Mouse (Mus musculus) left cerebral cortex, adult 2 months (tissue): ENCODE results near the gene Anln. TPM values are rescaled to one million over a fixed set of nuclear protein-coding genes. Genes with fewer than 3 reads are reported as not detected.

ENCODE experiments used
- DNase-seq, 2 experiments: peaks; one replicate each; pipeline ENCODE4 v3.0.0; 2021 to 2022; ENCODE audit warnings: low spot score in 2 of 2, mixed read lengths in 1 of 2; ENCODE audit errors: extremely low spot score in 1 of 2
- H3K27ac ChIP-seq: fragments of 200-600 bp; 2 replicates; pipeline ENCODE4 v1.8.1; 2022
- H3K4me3 ChIP-seq: fragments of 200-600 bp; 2 replicates; pipeline ENCODE4 v1.8.1; 2022
- CTCF ChIP-seq: fragments of 200-600 bp; IDR thresholded peaks from 2 replicates; pipeline ENCODE4 v1.8.1; 2022; ENCODE audit warnings: antibody characterized with exemption, mild to moderate bottlenecking, moderate library complexity
- intact Hi-C: fragments of 180-260 bp; cut with DNase I; formaldehyde crosslinking; loops from one replicate; pipeline ENCODE4 v1.15.1; 2025
- total RNA-seq, 2 experiments: library from RNA; stranded (reverse); gene quantifications; 2 replicates each; pipeline ENCODE4 v1.2.3; 2021

Anln gene
- total RNA-seq, 2 experiments from 2014 or later, result 8.6 to 9.7 TPM

- no peak overlapping the region for H3K27ac ChIP-seq
- intact Hi-C loops, result no loop called here
- H3K4me3 ChIP-seq, result no peak overlapping the region
- no peak for DNase-seq
- TF ChIP-seq CTCF, result no peak
These were observed 10.0 kb upstream of the Anln start for GRCm38 (mm10) chr9:22399021-22399420.

GRCm38 (mm10) chr9:22394725-22395124 is 5.7 kb upstream of the Anln start:
- no peak overlapping the region for H3K27ac ChIP-seq
- no peak for DNase-seq
- intact Hi-C loops, result no loop called here
- no peak for TF ChIP-seq CTCF
- no peak overlapping the region for H3K4me3 ChIP-seq

GRCm38 (mm10) chr9:22390390-22390789 is 1.4 kb upstream of the Anln start:
- no peak for TF ChIP-seq CTCF
- Histone ChIP-seq H3K4me3 (no peak overlapping the region), H3K27ac (no peak overlapping the region)
- intact Hi-C loops, result no loop called here
- DNase-seq, result no peak

GRCm38 (mm10) chr9:22389736-22390245 is 803 bp upstream of the Anln start:
- no peak overlapping the region; the same call in 1 of the 2 replicates for H3K27ac ChIP-seq
- TF ChIP-seq CTCF, result no peak

GRCm38 (mm10) chr9:22388401-22388980 is 497 bp downstream of the Anln start:
- Histone ChIP-seq H3K4me3 (peak overlapping the region; percentile 66), H3K27ac (no peak overlapping the region)
- no peak for TF ChIP-seq CTCF
- intact Hi-C loops, result no loop called here
- no peak for DNase-seq

More at GRCm38 (mm10) chr9:22389736-22390245, 803 bp upstream of the Anln start:
- intact Hi-C loops, result no loop called here
- peak overlapping the region; percentile 66 for H3K4me3 ChIP-seq
- DNase-seq, result no peak

GRCm38 (mm10) chr9:22387901-22388300 is 1.1 kb downstream of the Anln start:
- intact Hi-C loops, result no loop called here
- no peak for TF ChIP-seq CTCF
- H3K4me3 ChIP-seq, result no peak overlapping the region
- DNase-seq, result no peak
- H3K27ac ChIP-seq, result no peak overlapping the region

- intact Hi-C loops, result no loop called here
- TF ChIP-seq CTCF, result no peak
- no peak for DNase-seq
- H3K27ac ChIP-seq, result no peak overlapping the region
- no peak overlapping the region for H3K4me3 ChIP-seq
These were observed 3.1 kb downstream of the Anln start for GRCm38 (mm10) chr9:22385890-22386289.

- peak; percentile 11 to 20 for DNase-seq
- no peak overlapping the region; the same call in 1 of the 2 replicates for H3K27ac ChIP-seq
- intact Hi-C loops, result no loop called here
These were observed 12.9 kb downstream of the Anln start for GRCm38 (mm10) chr9:22376086-22376485.

GRCm38 (mm10) chr9:22372760-22373159 is 16.2 kb downstream of the Anln start:
- H3K27ac ChIP-seq, result no peak overlapping the region
- no peak; the same call in 1 of the 2 replicates for TF ChIP-seq CTCF
- DNase-seq, result no peak
- intact Hi-C loops, result no loop called here
- H3K4me3 ChIP-seq, result no peak overlapping the region

More at GRCm38 (mm10) chr9:22376086-22376485, 12.9 kb downstream of the Anln start:
- TF ChIP-seq CTCF, result no peak
- H3K4me3 ChIP-seq, result no peak overlapping the region

- no peak for DNase-seq
- Histone ChIP-seq H3K27ac (no peak overlapping the region; the same call in 1 of the 2 replicates), H3K4me3 (no peak overlapping the region)
- no peak for TF ChIP-seq CTCF
- intact Hi-C loops, result no loop called here
These were observed 21.0 kb downstream of the Anln start for GRCm38 (mm10) chr9:22368030-22368429.

GRCm38 (mm10) chr9:22366621-22367020 is 22.4 kb downstream of the Anln start:
- TF ChIP-seq CTCF, result no peak
- intact Hi-C loops, result no loop called here
- H3K27ac ChIP-seq, result no peak overlapping the region
- H3K4me3 ChIP-seq, result no peak overlapping the region
- DNase-seq, result peak in 1 of 2 experiments; percentile 11

GRCm38 (mm10) chr9:22366221-22366620 is 22.8 kb downstream of the Anln start:
- intact Hi-C loops, result no loop called here
- no peak for TF ChIP-seq CTCF
- no peak overlapping the region for H3K27ac ChIP-seq
- H3K4me3 ChIP-seq, result no peak overlapping the region
- no peak for DNase-seq

GRCm38 (mm10) chr9:22360916-22361315 is 28.1 kb downstream of the Anln start:
- no peak for TF ChIP-seq CTCF
- intact Hi-C loops, result no loop called here

More at GRCm38 (mm10) chr9:22360916-22361315, 28.1 kb downstream of the Anln start:
- no peak for DNase-seq
- Histone ChIP-seq H3K27ac (no peak overlapping the region), H3K4me3 (no peak overlapping the region)
